Mouse (Mus musculus): ENCODE measurements at regions not wholly inside any gene's neighbourhood (a gene's known extent, or its start where the extent isn't known, plus 50 kb on each side); places are given as distances from the start of the nearest gene placed in this dataset.

- no peak for DNase-seq (ENCODE audit: low spot score in 2 of 2)
Measured at GRCm38 (mm10) chr9:88068322-88068721, 258.7 kb upstream of the Nt5e start.

GRCm38 (mm10) chr9:88068881-88069304 lies 258.1 kb upstream of the Nt5e start:
- no peak for DNase-seq (ENCODE audit: low spot score in 2 of 2)

GRCm38 (mm10) chr9:88069834-88070233 lies 257.2 kb upstream of the Nt5e start:
- DNase-seq (ENCODE audit: low spot score in 2 of 2) = no peak

- peak; percentile 51 to 74 for DNase-seq (ENCODE audit: low spot score in 2 of 2)
Measured at GRCm38 (mm10) chr9:88073165-88073564, 253.8 kb upstream of the Nt5e start.

- no peak for DNase-seq (ENCODE audit: low spot score in 2 of 2)
Measured at GRCm38 (mm10) chr9:88073579-88073978, 253.4 kb upstream of the Nt5e start.

GRCm38 (mm10) chr9:88082931-88083479 lies 244.0 kb upstream of the Nt5e start:
- DNase-seq (ENCODE audit: low spot score in 2 of 2) = no peak

- no peak for DNase-seq (ENCODE audit: low spot score in 2 of 2)
Measured at GRCm38 (mm10) chr9:88085181-88085816, 241.7 kb upstream of the Nt5e start.

GRCm38 (mm10) chr9:88085866-88086265 lies 241.1 kb upstream of the Nt5e start:
- no peak for DNase-seq (ENCODE audit: low spot score in 2 of 2)

GRCm38 (mm10) chr9:88091781-88092527 lies 235.0 kb upstream of the Nt5e start:
- no peak for DNase-seq (ENCODE audit: low spot score in 2 of 2)

- DNase-seq (ENCODE audit: low spot score in 2 of 2) = no peak
Measured at GRCm38 (mm10) chr9:88092561-88092960, 234.4 kb upstream of the Nt5e start.

GRCm38 (mm10) chr9:88113094-88113493 lies 213.9 kb upstream of the Nt5e start:
- DNase-seq (ENCODE audit: low spot score in 2 of 2) = no peak

GRCm38 (mm10) chr9:88120536-88120935 lies 206.5 kb upstream of the Nt5e start:
- no peak for DNase-seq (ENCODE audit: low spot score in 2 of 2)

GRCm38 (mm10) chr9:88120963-88121570 lies 205.9 kb upstream of the Nt5e start:
- peak; percentile 22 to 33 for DNase-seq (ENCODE audit: low spot score in 2 of 2)

- DNase-seq (ENCODE audit: low spot score in 2 of 2) = peak; percentile 51 to 71
Measured at GRCm38 (mm10) chr9:88124322-88125005, 202.5 kb upstream of the Nt5e start.

- no peak for DNase-seq (ENCODE audit: low spot score in 2 of 2)
Measured at GRCm38 (mm10) chr9:88163025-88163780, 163.8 kb upstream of the Nt5e start.

- DNase-seq (ENCODE audit: low spot score in 2 of 2) = no peak
Measured at GRCm38 (mm10) chr9:88177575-88178254, 149.3 kb upstream of the Nt5e start.

GRCm38 (mm10) chr9:88181189-88181994 lies 145.6 kb upstream of the Nt5e start:
- no peak for DNase-seq (ENCODE audit: low spot score in 2 of 2)

- no peak for DNase-seq (ENCODE audit: low spot score in 2 of 2)
Measured at GRCm38 (mm10) chr9:88207378-88207777, 119.6 kb upstream of the Nt5e start.

- no peak for DNase-seq (ENCODE audit: low spot score in 2 of 2)
Measured at GRCm38 (mm10) chr9:88208022-88208421, 119.0 kb upstream of the Nt5e start.

Data from layer of hippocampus, postnatal 10 days (tissue).